Mouse (Mus musculus) thymus, postnatal 36 days (tissue): ENCODE measurements around the gene Fhit.
"Not testable (repeated sequence)": the region's sequence is repeated elsewhere in the genome, so short reads cannot be mapped to it uniquely, and the experiment has no call there.

Source experiments
- DNase-seq, 2 experiments: peaks; one replicate each; pipeline ENCODE4 v3.0.0; 2022; ENCODE audit warnings: mixed read lengths in 2 of 2

Gene Fhit

DNA sequence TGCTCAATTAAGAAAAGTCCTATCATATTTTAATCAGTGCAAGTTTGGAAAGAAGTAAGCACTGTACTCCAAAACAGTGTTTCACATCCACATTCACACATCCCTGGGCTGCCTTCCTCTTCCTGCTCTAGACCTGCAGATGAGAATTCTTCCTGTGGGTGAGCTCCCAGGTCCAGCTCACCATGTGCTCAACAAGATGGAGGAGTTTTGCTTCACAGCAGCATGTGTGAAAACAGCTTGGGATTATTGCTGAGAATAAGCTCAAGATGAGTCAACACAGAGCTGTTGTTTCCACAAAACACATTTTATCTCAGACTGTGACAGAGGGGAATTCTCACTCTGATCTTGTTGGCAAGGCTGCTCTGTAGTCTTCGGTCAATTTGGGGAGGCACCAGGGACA lies 1265.3 kb downstream of the Fhit start:
- DNase-seq = no peak

GRCm38 (mm10) chr14:9852041-9852440 lies 1309.8 kb downstream of the Fhit start:
- DNase-seq = no peak

- DNase-seq = no peak
Observed at GRCm38 (mm10) chr14:9832290-9832689, 1329.5 kb downstream of the Fhit start.

- not testable (repeated sequence) for DNase-seq
Observed at GRCm38 (mm10) chr14:9828699-9829240, 1333.1 kb downstream of the Fhit start.

- no peak for DNase-seq
Observed at GRCm38 (mm10) chr14:9815963-9816362, 1345.9 kb downstream of the Fhit start.

- DNase-seq = no peak
Observed at GRCm38 (mm10) chr14:9811847-9812321, 1350.0 kb downstream of the Fhit start.

GRCm38 (mm10) chr14:9811177-9811846 lies 1350.5 kb downstream of the Fhit start:
- DNase-seq = no peak

DNA sequence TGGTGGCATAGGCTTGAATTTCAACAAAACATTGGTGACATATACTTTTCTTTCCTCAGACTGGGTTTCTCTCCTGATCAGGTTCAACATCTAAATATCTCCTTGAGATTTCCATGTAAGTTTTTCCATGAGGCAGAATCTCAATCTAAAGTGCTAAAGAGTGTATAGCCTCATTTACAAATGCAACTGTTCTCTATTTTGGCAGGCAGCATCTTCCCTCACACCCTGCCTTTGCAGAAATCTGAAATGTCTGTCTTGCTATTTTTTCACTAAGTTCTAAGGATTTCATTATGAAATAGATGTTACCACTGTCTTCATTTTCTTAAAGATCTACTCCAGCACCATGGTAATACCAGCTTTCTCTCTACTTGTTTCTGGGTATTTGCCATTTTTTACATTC lies 1368.4 kb downstream of the Fhit start:
- no peak for DNase-seq

GRCm38 (mm10) chr14:9788402-9788950 lies 1373.4 kb downstream of the Fhit start:
- no peak for DNase-seq

GRCm38 (mm10) chr14:9787389-9787788 lies 1374.4 kb downstream of the Fhit start:
- DNase-seq = no peak

GRCm38 (mm10) chr14:9785861-9786260 lies 1376.0 kb downstream of the Fhit start:
- DNase-seq = no peak

- DNase-seq = no peak
Observed at GRCm38 (mm10) chr14:9751341-9751740, 1410.5 kb downstream of the Fhit start.

GRCm38 (mm10) chr14:9748709-9749108 lies 1413.1 kb downstream of the Fhit start:
- no peak for DNase-seq

GRCm38 (mm10) chr14:9721917-9722472 lies 1439.8 kb downstream of the Fhit start:
- no peak for DNase-seq

DNA sequence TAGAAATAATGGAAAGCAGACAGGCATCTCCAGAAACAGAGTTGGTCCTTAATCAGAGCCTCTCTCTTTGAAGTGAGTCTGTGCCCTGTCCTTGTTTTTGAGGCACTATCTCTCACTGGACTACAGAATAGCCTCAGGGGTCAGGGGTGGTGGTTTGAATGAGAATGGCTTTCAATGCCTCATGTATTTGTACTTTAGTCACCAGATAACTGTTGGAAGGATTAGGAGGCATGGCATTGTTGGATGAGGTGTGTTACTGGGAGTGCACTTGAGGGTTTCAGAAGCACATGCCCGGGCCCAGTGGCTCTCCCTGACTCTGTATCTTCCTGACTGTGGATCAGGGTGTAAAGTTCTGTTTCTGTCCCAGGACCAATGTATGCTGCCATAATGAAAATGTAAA lies 1463.2 kb downstream of the Fhit start:
- DNase-seq = no peak

GRCm38 (mm10) chr14:9697101-9697500 lies 1464.7 kb downstream of the Fhit start:
- no peak for DNase-seq

- DNase-seq = no peak
Observed at GRCm38 (mm10) chr14:9696004-9696403, 1465.8 kb downstream of the Fhit start.

DNA sequence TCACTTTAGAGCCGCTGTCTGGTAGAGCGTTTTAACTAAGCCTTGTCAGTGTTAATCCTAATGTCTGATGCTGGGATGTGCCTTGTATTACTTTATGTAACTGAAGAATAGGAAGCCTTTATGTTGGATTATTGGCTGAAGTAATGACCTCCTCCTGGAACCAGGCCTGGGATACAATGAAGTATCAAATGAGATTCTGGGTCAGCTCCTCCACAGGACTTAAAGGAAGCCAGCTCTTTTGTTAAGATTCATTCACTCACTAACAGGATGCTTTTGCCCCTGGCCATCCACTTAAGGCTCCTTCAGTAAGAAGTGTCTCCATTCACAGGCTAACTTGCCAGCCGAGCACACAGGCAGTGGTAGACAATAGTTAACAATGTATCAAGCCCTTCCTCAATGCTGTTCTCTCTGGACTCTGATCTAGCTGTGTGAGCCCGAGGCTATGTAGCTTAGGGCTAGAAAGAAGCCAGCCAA lies 1466.6 kb downstream of the Fhit start:
- DNase-seq = no peak

DNA sequence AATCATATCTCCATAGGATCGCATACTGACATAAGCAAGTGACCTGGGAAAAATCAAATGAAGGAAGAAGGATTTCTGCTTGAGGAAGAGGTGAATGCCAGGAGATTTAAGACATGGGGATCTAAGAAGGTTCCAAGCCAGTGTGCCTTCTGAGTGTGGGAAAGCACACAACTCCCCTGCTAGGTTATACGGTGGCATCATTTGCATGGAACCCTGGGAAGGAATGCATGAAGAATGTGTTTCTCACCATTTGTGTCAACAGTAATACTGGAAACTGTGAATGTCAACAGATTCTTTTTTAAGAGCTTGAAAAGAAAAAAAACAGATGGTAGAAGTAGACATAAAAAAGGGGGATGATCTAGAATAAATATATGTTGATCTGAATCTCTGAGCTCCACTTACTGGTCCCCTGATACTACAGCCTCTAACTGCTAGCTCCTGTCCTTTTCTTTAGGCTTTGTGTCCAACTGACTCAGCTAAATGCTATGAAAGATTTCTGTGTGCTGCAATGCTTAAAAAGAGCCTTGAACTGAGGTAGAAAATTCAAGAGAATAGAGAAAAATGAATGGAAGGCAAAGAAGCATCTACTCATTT lies 1473.1 kb downstream of the Fhit start:
- no peak for DNase-seq

- no peak for DNase-seq
Observed at GRCm38 (mm10) chr14:9684362-9684761, 1477.5 kb downstream of the Fhit start.

DNA sequence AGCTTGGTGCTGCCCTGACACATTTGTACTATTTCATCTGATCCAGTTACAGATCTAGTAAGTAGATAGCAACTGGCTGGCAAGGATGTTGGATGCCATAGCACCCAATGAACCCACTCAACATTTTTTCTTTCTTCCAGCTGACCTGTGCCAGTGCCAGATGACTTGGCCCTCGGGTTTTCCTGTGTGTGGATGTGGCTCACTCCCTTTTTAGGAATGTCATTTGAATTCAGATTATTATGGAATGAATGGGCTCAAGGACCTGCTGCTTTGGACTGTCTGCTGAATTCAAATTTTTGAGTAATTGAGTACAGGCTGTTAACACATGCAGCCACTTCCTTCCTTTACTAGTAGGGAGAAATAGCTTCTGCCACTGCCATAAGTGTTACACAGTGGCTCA lies 1489.1 kb downstream of the Fhit start:
- no peak for DNase-seq

DNA sequence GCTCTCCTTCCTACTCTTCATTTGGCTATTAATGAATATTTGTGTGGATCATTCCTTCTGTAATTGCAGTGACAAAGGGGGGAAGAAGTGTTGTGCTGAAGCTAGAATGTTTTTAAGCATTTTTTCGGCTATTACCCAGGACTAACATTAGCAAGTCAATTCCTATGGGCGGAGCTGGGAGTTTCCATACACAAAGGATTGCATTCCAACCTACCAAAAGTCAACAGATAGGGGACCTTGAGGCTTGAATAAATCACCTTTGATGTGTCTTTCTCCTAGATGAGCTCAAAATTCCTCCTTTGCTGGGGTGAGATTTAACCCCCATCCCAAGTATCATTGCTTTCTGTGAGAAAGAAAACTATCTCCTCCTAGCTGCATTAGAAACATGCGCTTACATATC lies 1490.1 kb downstream of the Fhit start:
- no peak for DNase-seq

- no peak for DNase-seq
Observed at GRCm38 (mm10) chr14:9669766-9670165, 1492.1 kb downstream of the Fhit start.

- no peak for DNase-seq
Observed at GRCm38 (mm10) chr14:9658445-9658844, 1503.4 kb downstream of the Fhit start.
